Mouse (Mus musculus) E14TG2a.4 (cell line): Measurements from ENCODE around the gene N4bp1.

Experiments
- CTCF ChIP-seq: conservative IDR thresholded peaks from 2 replicates; pipeline ENCODE4 v1.5.1; 2014; ENCODE audit warnings: low read length
- NANOG ChIP-seq: IDR thresholded peaks from 2 replicates; pipeline ENCODE4 v1.6.1; 2014; ENCODE audit warnings: borderline replicate concordance, low read length, mixed read lengths
- POU5F1 ChIP-seq: IDR thresholded peaks from 2 replicates; pipeline ENCODE4 v1.6.1; 2014; ENCODE audit warnings: low read length, borderline replicate concordance

- TF ChIP-seq CTCF (no peak), NANOG (no peak), POU5F1 (no peak)
Measured at GRCm38 (mm10) chr8:86911136-86911535, 26.1 kb upstream of the N4bp1 start.
